Mouse (Mus musculus) cerebellum, postnatal 10 days (tissue): ENCODE results near the gene Xrcc4.

ENCODE experiments used
- DNase-seq, 2 experiments: peaks; one replicate each; pipeline ENCODE4 v3.0.0; 2021; ENCODE audit warnings: mixed read lengths in 2 of 2

Gene Xrcc4

GRCm38 (mm10) chr13:89929477-89929876, 159.9 kb downstream of the Xrcc4 start:
- DNase-seq: peak; percentile 61 to 68

DNA sequence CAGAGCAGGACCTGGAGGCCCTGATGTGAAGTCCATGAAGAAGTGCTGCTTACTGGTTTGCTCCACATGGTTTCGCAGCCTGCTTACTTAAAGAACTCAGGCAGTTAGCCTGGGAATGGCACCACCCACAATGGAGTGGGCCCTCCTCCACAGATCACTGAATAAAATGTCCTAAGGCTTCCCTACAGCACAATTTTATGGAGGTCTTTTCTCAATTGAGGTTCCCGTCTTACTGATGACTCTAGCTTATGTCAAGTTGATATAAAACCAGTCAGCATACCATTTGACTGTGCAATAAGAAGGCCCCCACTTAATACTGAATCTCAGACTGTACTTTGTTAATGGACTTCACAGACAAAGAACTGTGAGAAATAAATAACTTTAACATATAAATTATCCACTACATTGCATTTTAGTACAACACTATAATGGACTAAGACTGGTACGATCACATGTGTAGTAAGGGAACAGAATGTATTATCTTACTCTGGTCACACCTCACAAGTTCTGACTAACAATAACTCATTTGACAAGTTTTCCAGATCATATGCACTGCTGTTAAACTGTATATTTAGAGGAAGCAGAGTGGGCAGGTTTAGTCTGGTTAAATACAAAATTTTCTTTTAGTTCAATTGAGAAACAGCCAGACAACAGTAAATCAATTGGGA, 170.5 kb downstream of the Xrcc4 start:
- no peak for DNase-seq

- DNase-seq: no peak
Observed at GRCm38 (mm10) chr13:89914332-89914731, 175.1 kb downstream of the Xrcc4 start.

DNA sequence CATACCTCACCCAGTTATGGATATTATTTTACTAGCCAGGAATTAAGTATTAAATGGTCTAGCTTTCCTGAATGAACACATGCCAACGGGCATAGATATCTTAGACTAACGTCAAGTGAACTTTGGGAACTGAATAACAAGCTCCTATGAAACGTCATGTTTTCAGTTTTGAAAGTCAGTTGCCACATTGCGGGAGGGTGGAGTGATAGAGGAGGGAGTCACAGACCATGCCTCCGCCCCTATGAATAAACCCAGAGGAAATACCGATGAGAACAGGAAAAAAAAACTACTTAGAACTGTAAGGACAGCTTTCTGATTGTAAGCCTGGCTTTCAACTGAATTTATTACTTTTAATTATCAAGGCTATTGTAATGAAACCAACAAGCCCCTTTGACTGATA, 175.5 kb downstream of the Xrcc4 start:
- DNase-seq: no peak

DNA sequence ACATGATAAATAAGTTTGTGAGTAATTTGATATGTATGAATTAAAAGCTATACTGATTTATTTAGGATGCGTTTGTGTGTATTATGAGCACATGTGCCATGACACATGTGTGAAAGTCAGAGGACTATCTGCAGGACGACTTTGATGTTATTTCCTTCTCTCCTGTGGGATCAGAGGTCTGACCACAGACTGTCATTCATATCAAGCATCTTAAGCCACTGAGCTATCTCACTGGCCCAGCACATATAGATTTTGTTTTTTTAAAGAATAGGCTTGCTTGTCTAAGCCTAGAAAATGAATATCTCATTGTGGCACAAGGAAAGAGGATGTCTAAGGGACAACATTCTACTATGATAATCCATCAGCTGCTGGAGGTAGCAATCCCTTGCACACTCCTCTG, 183.3 kb downstream of the Xrcc4 start:
- no peak for DNase-seq

DNA sequence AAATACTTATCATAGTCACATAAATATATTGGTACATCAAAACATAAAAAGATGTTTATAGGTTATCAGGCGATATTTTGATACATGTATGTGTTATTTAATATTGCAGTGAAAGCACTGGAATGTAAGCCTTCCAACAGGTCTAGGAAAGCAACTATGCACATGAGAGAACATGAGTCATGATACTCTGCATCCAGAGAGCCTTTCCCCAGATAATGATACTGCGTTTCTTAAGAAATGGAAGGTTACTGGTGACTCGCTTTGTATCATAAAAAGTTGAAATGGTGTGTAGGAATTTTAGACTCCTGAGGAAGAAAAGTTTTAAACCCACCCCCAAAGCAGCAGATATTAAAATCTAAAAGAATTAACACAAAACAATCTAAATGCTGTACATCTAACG, 190.3 kb downstream of the Xrcc4 start:
- no peak for DNase-seq

- DNase-seq: no peak
Observed at GRCm38 (mm10) chr13:89892140-89892539, 197.3 kb downstream of the Xrcc4 start.

- no peak for DNase-seq
Observed at GRCm38 (mm10) chr13:89890159-89890558, 199.2 kb downstream of the Xrcc4 start.

- DNase-seq: no peak
Observed at GRCm38 (mm10) chr13:89889074-89889473, 200.3 kb downstream of the Xrcc4 start.

- DNase-seq: no peak
Observed at GRCm38 (mm10) chr13:89883523-89883922, 205.9 kb downstream of the Xrcc4 start.

- DNase-seq: peak; percentile 15 to 33
Observed at GRCm38 (mm10) chr13:89881281-89881680, 208.1 kb downstream of the Xrcc4 start.

GRCm38 (mm10) chr13:89878832-89879468, 210.5 kb downstream of the Xrcc4 start:
- no peak for DNase-seq

- no peak for DNase-seq
Observed at GRCm38 (mm10) chr13:89875499-89875898, 213.9 kb downstream of the Xrcc4 start.

DNA sequence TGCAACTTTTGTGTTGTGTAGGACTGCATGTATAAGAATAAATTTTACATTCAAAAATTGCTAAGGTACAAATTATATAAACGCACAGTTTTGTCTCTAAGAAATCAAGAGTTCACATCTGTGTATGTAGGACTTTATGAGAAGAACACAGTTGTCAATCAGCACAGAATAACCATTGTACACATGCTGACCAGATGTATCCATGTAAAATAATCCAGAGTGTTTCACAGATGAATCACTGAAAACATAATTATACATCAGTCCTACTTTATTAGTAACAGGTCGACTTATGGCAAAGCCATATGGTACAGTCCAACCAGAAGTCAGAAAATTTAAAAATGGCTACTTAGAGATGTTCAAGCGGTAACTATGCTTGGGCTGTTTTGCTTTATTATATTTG, 216.7 kb downstream of the Xrcc4 start:
- no peak for DNase-seq

- no peak for DNase-seq
Observed at GRCm38 (mm10) chr13:89854139-89854538, 235.3 kb downstream of the Xrcc4 start.

DNA sequence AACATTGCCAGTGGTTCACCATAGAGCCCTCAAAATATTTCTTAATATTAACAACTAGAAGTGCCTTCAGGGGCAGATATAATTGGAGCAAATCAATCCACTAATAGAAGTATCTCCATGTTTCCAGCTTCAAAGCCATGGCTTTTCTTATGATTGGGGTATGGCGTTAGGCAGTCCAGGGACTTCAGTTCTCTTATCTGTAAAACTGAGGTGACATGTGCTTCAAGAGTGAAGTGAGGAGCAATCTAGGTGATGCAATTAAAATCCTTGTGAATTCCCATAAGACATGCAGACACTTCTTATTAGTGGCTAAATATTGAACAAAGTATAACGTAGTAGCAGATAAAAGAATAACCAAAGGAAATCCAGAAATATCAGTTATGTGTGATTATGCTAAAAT, 238.7 kb downstream of the Xrcc4 start:
- no peak for DNase-seq

- DNase-seq: peak; percentile 3
Observed at GRCm38 (mm10) chr13:89849955-89850354, 239.5 kb downstream of the Xrcc4 start.

DNA sequence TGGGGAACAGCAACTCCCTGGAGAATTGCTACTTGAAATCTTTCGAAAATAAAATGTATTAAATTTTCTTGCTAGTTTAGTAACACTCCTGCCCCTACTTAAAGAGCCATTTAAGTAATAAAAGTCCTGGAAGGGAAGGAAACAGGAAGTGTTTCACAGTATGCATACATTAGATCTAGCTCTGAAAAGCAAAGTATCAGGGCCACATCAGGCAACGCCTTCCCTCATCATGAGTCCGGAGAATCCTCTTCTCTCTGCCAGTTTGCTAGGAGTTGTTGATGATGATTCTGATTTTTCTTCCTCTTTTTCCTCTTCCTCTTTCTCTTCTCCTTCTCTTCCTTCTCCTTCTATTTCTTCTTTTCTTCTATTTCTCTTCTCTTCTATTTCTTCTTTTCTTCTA, 250.8 kb downstream of the Xrcc4 start:
- no peak for DNase-seq

GRCm38 (mm10) chr13:89834485-89834884, 254.9 kb downstream of the Xrcc4 start:
- no peak for DNase-seq

- DNase-seq: no peak
Observed at GRCm38 (mm10) chr13:89833053-89833670, 256.2 kb downstream of the Xrcc4 start.

DNA sequence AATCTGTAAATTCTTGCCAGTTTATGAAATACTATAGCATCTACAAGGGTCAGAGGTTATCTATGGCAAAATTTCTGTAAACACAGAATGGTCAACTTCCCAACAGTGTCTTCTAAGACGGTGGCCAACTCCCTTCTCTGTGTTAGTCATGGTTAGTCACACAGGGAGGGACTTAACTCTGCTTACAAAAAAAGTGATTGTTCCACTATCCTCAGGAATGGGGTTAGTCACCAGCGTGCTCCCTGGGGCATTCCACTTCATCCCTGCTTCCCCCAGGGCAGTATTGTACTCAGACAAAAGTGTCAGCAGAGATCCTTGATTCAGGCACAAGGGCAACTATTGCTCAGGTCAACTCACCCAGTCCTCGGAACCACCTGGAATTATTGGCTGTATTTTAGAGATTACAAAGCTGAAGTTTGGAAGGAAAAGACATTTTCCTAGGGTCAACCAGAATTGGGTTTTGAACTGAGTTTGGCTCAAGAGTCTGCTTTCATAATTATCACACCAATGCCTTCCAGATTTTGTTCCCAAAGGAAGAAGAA, 260.9 kb downstream of the Xrcc4 start:
- no peak for DNase-seq

DNA sequence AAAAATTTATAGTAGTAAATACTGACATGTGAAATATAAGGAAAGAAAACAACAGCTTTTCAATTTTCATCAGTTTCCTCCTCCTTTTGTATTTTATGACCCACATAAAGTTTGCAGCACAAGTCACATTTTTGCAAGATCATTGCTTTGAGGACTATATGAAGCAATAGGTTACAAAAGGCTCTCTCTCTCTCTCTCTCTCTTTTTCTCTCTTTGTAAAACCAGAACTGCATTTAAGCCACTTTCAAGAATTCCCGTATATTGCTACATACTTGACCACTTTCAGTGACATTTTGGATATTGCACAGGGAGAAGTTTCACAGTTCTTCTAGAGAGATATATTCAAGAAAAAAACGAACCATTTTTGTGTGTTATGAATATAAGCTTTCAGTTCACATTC, 261.6 kb downstream of the Xrcc4 start:
- no peak for DNase-seq

- DNase-seq: no peak
Observed at GRCm38 (mm10) chr13:89814543-89814942, 274.9 kb downstream of the Xrcc4 start.

GRCm38 (mm10) chr13:89812169-89812568, 277.2 kb downstream of the Xrcc4 start:
- no peak for DNase-seq
